Mouse (Mus musculus) kidney, embryonic 14.5 days (tissue): ENCODE results near the gene Tbc1d22b. TPM values are rescaled to one million over a fixed set of nuclear protein-coding genes. Genes with fewer than 3 reads are reported as not detected.

Experiments used
- ATAC-seq: fragments of 200-750 bp; cut with Nextera tagmentation; 2 replicates; pipeline ENCODE4 v1.8.0; 2017; ENCODE audit warnings: moderate number of reproducible peaks, mild to moderate bottlenecking, moderate TSS enrichment, moderate library complexity; ENCODE audit not compliant: low FRiP score, low TSS enrichment
- H3K27ac ChIP-seq: fragments of 300-500 bp; sonication (generic); 2 replicates; pipeline ENCODE4 v1.5.1; 2014; ENCODE audit warnings: low read depth, mild to moderate bottlenecking, low read length, moderate library complexity, mixed read lengths
- H3K27me3 ChIP-seq: fragments of 300-500 bp; sonication (generic); 2 replicates; pipeline ENCODE4 v1.6.1; 2014; ENCODE audit warnings: mild to moderate bottlenecking, low read length; ENCODE audit not compliant: control insufficient read depth, insufficient read depth
- H3K36me3 ChIP-seq: fragments of 300-500 bp; sonication (generic); 2 replicates; pipeline ENCODE4 v1.6.1; 2014; ENCODE audit warnings: low read length, mixed read lengths; ENCODE audit not compliant: control insufficient read depth, insufficient read depth
- H3K4me1 ChIP-seq: fragments of 300-500 bp; sonication (generic); 2 replicates; pipeline ENCODE4 v1.6.1; 2014; ENCODE audit warnings: low read length, mixed read lengths; ENCODE audit not compliant: control insufficient read depth, insufficient read depth
- H3K4me2 ChIP-seq: fragments of 300-500 bp; sonication (generic); replicated peaks from 2 replicates; pipeline ENCODE4 v1.6.1; 2014; ENCODE audit warnings: low read depth, mild to moderate bottlenecking, low read length
- H3K4me3 ChIP-seq: fragments of 300-500 bp; sonication (generic); 2 replicates; pipeline ENCODE4 v1.5.1; 2014; ENCODE audit warnings: mild to moderate bottlenecking, low read length
- H3K9ac ChIP-seq: fragments of 300-500 bp; sonication (generic); 2 replicates; pipeline ENCODE4 v1.6.1; 2014; ENCODE audit warnings: low read depth, mild to moderate bottlenecking, low read length, moderate library complexity
- H3K9me3 ChIP-seq: fragments of 300-500 bp; sonication (generic); 2 replicates; pipeline ENCODE4 v1.6.1; 2016; ENCODE audit warnings: low read length; ENCODE audit not compliant: control insufficient read depth
- WGBS: fragments of 180-500 bp; shearing (Covaris S2); extraction: QIAGEN DNeasy Blood & Tissue Kit; methylation state at CpG from one replicate; pipeline ENCODE4 v1.1.7; 2014; 5-methylcytosine and 5-hydroxymethylcytosine counted together
- microRNA-seq: library from miRNA; unstranded; fragments of <30 nt; microRNA quantifications from one replicate; pipeline ENCODE4, GENCODE M21; 2016
- polyA plus RNA-seq: library from polyadenylated mRNA; unstranded; fragments of >200 nt; fragmentation: Nextera tagmentation; extraction: Ambion mirVana; gene quantifications from 2 replicates; pipeline ENCODE4 v1.2.1, GENCODE M21; 2014

The Tbc1d22b gene
- polyA plus RNA-seq, 1 experiment from 2014 or later = 18.5 TPM

- Histone ChIP-seq H3K4me1 (no peaks in the 10 kb centered on the region), H3K36me3 (peaks cover 82% of the 10 kb centered on the region), H3K4me3 (no peak overlapping the region), H3K9me3 (no peaks in the 10 kb centered on the region), H3K9ac (no peak overlapping the region), H3K27ac (no peak overlapping the region), H3K27me3 (no peaks in the 10 kb centered on the region), H3K4me2 (no peak overlapping the region)
- WGBS = 75% methylated on average over 8 of the region's 8 CpGs
- no peak for ATAC-seq
Measured at GRCm38 (mm10) chr17:29637895-29638294, 88.3 kb downstream of the Tbc1d22b start.

GRCm38 (mm10) chr17:29640971-29641370, 91.4 kb downstream of the Tbc1d22b start:
- no peak overlapping the region for H3K27ac ChIP-seq
- H3K36me3 ChIP-seq = peaks cover 53% of the 10 kb centered on the region
- H3K4me1 ChIP-seq = no peaks in the 10 kb centered on the region
- H3K4me2 ChIP-seq = no peak overlapping the region
- no peaks in the 10 kb centered on the region for H3K9me3 ChIP-seq
- 96% methylated on average over 11 of the region's 11 CpGs for WGBS
- no peak for ATAC-seq
- no peak overlapping the region for H3K4me3 ChIP-seq
- no peak overlapping the region for H3K9ac ChIP-seq
- H3K27me3 ChIP-seq = no peaks in the 10 kb centered on the region

- H3K4me3 ChIP-seq = no peak overlapping the region
- no peak overlapping the region for H3K27ac ChIP-seq
- H3K4me2 ChIP-seq = no peak overlapping the region
- ATAC-seq = no peak
- no peak overlapping the region for H3K9ac ChIP-seq
- peaks cover 41% of the 10 kb centered on the region for H3K36me3 ChIP-seq
- no peaks in the 10 kb centered on the region for H3K9me3 ChIP-seq
- WGBS = 63% methylated on average over 3 of the region's 3 CpGs
- no peaks in the 10 kb centered on the region for H3K27me3 ChIP-seq
- no peaks in the 10 kb centered on the region for H3K4me1 ChIP-seq
Measured at GRCm38 (mm10) chr17:29642219-29642618, 92.6 kb downstream of the Tbc1d22b start.

Small RNAs within 50 kb of the gene (microRNA-seq; reads per million reads assigned to microRNA genes)
- gene Mir7667 = not detected

Other genes with a start within 250 kb of the Tbc1d22b start
- gene Pi16, start 232.1 kb upstream of the Tbc1d22b start, polyA plus RNA-seq = 0.32 and 0.90 TPM in 2 replicates
- 297 and 364 TPM in 2 replicates for gene Mtch1, start 201.9 kb upstream of the Tbc1d22b start, polyA plus RNA-seq
- 9.5 and 9.6 TPM in 2 replicates for gene Fgd2, start 188.9 kb upstream of the Tbc1d22b start, polyA plus RNA-seq
- gene Pim1, start 59.0 kb upstream of the Tbc1d22b start, polyA plus RNA-seq = 12.6 and 15.6 TPM in 2 replicates
- not detected in 2 replicates for gene Gm17657, start 147 bp upstream of the Tbc1d22b start, polyA plus RNA-seq
- gene Tmem217, start 2.6 kb downstream of the Tbc1d22b start, polyA plus RNA-seq = 0.42 and 0.76 TPM in 2 replicates
- 74.6 and 87.2 TPM in 2 replicates for gene Rnf8, start 65.0 kb downstream of the Tbc1d22b start, polyA plus RNA-seq
- gene Gm28043, start 65.1 kb downstream of the Tbc1d22b start, polyA plus RNA-seq = 2.2 and 2.3 TPM in 2 replicates
- gene Cmtr1, start 110.8 kb downstream of the Tbc1d22b start, polyA plus RNA-seq = 102 and 111 TPM in 2 replicates
- gene Ccdc167, start 167.3 kb downstream of the Tbc1d22b start, polyA plus RNA-seq = 14.8 and 17.5 TPM in 2 replicates